Mouse (Mus musculus) midbrain, embryonic 13.5 days (tissue): ENCODE measurements around the gene Tmem126b. TPM values are rescaled to one million over a fixed set of nuclear protein-coding genes. Genes with fewer than 3 reads are reported as not detected.

Experiments used
- polyA plus RNA-seq: library from polyadenylated mRNA; unstranded; fragments of >200 nt; fragmentation: Nextera tagmentation; extraction: Ambion mirVana; gene quantifications from 2 replicates; pipeline ENCODE4 v1.2.1, GENCODE M21; 2015

Gene Tmem126b
- polyA plus RNA-seq, 1 experiment from 2014 or later = 46.7 TPM

Other genes starting within 250 kb of the Tmem126b start
- not detected in 2 replicates for gene Ccdc83, start 210.2 kb downstream of the Tmem126b start, polyA plus RNA-seq
- 2.3 and 2.4 TPM in 2 replicates for gene Sytl2, start 173.7 kb downstream of the Tmem126b start, polyA plus RNA-seq
- gene Ccdc89, start 49.4 kb downstream of the Tmem126b start, polyA plus RNA-seq = 2.8 and 2.9 TPM in 2 replicates
- 34.1 and 39.5 TPM in 2 replicates for gene Crebzf, start 33.3 kb downstream of the Tmem126b start, polyA plus RNA-seq
- gene Tmem126a, start 18.8 kb downstream of the Tmem126b start, polyA plus RNA-seq = 134 and 140 TPM in 2 replicates
- 13.0 and 13.9 TPM in 2 replicates for gene Dlg2, start 671 bp upstream of the Tmem126b start, polyA plus RNA-seq